Mouse (Mus musculus) gonadal fat pad, adult 2 months (tissue): ENCODE results near the gene Pou6f1. TPM values are rescaled to one million over a fixed set of nuclear protein-coding genes. Genes with fewer than 3 reads are reported as not detected.
"Not testable (repeated sequence)": the region's sequence is repeated elsewhere in the genome, so short reads cannot be mapped to it uniquely, and the experiment has no call there.

Source experiments
- DNase-seq: peaks from one replicate; pipeline ENCODE4 v3.0.0-alpha.2; 2012; ENCODE audit warnings: low read depth
- polyA plus RNA-seq: library from polyadenylated mRNA; depleted of rRNA; stranded (reverse); fragments of >200 nt; gene quantifications from 2 replicates; pipeline ENCODE4 v1.2.3, GENCODE M21; 2012; rRNA removed

The Pou6f1 gene
- polyA plus RNA-seq: 30.3 and 39.2 TPM in 2 replicates

GRCm38 (mm10) chr15:100599276-100600046 is at the start of gene Pou6f1:
Pou6f1 (minus strand) TSS chr15:100599984.
- DNase-seq: no peak

- no peak for DNase-seq
These were observed 46.4 kb upstream of the Pou6f1 start for GRCm38 (mm10) chr15:100646161-100646560.

GRCm38 (mm10) chr15:100642451-100642850 is 42.7 kb upstream of the Pou6f1 start:
- DNase-seq: no peak

- DNase-seq: peak; percentile 75
These were observed 41.5 kb upstream of the Pou6f1 start for GRCm38 (mm10) chr15:100641226-100641810.

DNA sequence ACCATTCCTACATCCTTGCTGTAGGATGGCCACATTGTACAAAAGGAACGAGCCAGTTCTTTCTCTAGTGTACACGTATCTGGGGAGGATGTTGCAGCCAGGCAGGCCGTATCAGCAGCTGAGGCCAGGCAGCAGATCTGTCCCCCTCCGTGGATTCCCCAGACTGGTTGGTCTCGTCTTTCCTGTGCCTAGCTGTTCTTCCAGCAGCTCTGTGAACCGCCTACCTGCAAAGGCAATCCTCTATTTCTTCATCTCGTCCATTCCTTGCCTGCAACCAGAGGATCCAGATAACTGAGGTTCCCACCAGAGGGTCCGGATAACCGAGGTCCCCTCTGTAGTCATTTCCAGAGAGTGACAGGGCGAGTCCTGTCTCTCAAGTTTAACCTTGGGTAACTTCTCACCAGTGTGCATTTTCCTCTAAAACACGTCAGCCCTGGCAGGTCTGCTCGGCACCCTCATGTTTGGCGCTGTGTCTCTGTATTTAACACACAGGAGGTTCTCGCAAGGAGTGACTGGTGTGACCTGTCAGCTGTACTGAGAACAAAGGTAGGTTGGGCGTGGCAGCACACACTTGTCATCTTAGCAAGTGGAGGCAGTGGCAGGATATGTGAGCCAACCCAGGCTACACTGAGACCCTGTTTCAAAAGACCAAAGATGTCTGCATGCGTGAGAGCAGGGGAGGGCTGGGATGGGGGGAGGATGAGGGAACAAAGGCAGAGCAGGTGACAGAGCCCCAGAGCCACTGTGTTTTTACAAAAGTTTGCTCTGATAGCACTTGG is 40.4 kb upstream of the Pou6f1 start:
- DNase-seq: peak; percentile 79

GRCm38 (mm10) chr15:100637661-100638060 is 37.9 kb upstream of the Pou6f1 start:
- no peak for DNase-seq

GRCm38 (mm10) chr15:100636700-100637501 is 37.1 kb upstream of the Pou6f1 start, which contains the start of gene Smagp:
Smagp (minus strand) TSS chr15:100636940.
- DNase-seq: no peak

DNA sequence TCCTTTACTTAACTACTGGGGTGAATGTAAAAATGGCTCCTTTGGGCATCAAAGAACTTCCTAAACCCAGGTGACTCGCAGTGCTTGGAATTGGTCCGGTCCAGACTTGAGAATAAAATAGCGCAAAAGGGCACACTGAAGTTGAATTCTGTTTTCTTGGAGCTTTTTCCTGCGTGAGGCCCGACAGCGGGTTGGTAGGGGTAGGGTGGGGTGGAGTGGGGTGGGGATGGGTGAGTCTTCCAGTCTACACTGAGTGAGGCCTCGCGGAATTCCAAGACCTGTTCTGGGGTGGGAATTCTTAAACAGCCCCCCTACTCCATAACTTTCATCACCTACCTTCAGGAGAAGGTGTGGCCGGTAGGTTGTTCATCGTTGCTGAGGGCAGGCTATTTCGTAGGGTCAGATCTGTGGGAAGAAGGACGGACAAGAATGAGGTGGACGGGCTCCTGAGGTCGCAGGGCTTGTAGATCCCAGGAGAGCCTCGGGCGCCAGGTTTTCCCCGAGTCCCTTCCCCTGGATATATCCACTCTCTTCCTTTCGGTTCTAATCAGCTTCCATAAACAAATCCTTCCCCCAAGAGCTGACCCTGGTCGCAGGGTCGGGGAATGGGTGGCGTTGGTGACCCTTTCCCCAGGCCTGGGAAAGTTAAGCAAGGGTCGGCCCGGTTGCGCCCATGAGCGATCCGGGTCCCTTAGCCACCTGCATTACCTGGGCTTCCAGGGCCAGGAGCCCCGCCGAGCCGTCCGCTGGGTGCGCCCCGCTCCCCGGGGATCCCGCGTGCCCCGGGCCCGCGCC is 36.3 kb upstream of the Pou6f1 start:
- DNase-seq: no peak

GRCm38 (mm10) chr15:100635239-100635638 is 35.5 kb upstream of the Pou6f1 start:
- no peak for DNase-seq

- DNase-seq: no peak
These were observed 33.6 kb upstream of the Pou6f1 start for GRCm38 (mm10) chr15:100633341-100633740.

DNA sequence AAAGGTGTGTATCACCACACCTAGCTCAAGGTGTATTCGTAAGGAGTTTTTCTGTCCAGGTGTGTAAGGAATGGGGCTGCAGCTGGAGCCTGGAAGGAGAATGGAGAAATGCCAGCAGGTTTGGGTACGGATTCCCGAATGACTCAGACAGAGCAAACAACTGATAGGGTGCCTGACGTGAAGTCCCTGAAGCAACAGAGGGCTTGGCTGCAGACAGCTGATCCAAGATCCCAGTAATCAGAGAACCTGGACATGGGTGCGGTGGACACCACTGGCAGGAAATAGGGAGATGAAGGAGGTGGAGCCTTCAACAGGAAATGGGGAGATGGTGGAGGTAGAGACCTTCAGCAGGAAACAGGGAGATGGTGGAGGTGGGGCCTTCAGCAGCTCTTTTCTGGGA is 32.5 kb upstream of the Pou6f1 start:
- no peak for DNase-seq

GRCm38 (mm10) chr15:100631454-100632170 is 31.8 kb upstream of the Pou6f1 start:
- DNase-seq: no peak

- DNase-seq: no peak
These were observed 30.3 kb upstream of the Pou6f1 start for GRCm38 (mm10) chr15:100630126-100630525.

- no peak for DNase-seq
These were observed 29.0 kb upstream of the Pou6f1 start for GRCm38 (mm10) chr15:100628797-100629196.

- DNase-seq: no peak
These were observed 28.1 kb upstream of the Pou6f1 start for GRCm38 (mm10) chr15:100627774-100628370.

DNA sequence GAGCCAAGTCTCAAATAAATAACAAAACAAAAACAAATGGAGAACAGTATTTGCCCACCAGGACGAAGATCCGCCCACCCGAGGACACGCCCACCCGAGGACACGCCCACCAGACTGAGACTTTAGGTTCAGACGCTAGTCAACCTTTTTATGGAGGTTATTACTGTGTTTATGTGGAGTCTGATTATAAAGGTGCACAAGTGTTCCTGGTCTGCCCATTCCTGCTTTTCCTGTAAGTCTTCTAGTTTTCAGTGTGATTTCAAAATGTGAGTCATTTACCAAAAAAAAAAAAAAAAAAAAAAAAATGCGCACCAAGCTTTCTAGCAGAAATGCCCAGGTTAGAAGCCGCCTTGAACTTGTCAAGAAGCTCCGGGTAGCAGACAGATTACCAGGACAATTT is 27.5 kb upstream of the Pou6f1 start:
- DNase-seq: no peak

DNA sequence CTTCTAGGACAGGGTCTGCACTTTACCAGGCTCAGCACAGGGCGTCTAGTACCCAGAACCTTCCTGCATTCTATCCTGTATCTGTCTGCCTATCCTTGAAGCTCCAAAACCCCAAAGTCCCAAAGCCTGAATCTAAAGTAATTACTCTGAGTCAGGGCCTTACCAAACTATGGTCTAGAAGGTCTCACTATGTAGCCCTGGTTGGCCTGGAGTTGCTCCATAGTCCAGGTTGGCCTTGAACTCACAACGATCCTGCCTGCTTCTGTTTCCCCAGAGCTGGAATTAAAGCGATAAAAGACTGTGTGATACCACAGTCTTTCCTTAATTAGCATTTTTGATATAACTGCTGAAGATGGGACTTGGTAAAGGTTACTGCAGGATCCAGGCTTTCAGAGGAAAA is 24.7 kb upstream of the Pou6f1 start:
- no peak for DNase-seq

DNA sequence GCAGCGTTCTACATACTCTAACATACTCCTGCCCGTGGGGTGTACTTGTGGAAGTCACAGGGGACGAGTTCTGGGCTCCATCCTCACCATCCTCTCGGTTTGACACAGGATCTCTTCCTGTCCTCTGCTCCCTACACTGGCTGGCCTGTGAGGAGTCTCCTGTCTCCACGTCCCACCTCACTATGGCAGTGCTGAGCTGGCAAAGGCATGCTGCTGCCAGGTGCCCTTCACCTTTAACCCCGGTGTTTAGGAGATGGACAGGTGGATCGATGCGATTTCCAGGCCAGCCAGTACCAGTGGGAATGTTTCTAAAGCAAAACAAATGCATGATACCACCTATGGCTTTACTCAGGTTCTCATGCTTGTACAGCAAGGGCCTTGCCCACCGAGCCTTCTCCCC is 24.0 kb upstream of the Pou6f1 start:
- DNase-seq: no peak

GRCm38 (mm10) chr15:100622164-100622563 is 22.4 kb upstream of the Pou6f1 start:
- DNase-seq: no peak

DNA sequence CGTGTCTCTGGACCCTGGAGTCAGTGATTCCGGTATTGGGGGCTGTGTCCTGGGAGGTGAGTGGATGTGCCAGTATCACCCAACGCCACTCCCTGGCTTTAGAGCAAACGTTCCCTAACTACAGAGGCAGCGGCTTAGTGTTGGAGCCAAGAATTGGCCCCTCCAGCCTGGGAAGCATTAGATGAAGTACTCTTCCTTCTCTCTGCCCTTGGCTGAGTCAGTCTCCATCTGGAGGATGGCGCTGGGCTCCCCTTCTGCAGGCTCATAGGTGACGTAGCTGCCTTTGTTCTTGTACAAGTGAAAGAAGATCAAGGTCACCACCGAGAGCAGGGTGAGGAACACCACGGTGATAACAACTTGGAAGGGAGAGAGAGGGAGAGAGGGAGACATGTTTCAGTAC is 21.9 kb upstream of the Pou6f1 start:
- DNase-seq: not testable (repeated sequence)
